Mouse (Mus musculus) liver, embryonic 13.5 days (tissue): ENCODE data around the gene Cdk17. TPM values are rescaled to one million over a fixed set of nuclear protein-coding genes. Genes with fewer than 3 reads are reported as not detected.

Source experiments
- ATAC-seq: fragments of 200-750 bp; cut with Nextera tagmentation; 2 replicates; pipeline ENCODE4 v1.8.0; 2017; ENCODE audit warnings: low read depth, mild to moderate bottlenecking, moderate number of reproducible peaks, moderate library complexity
- DNase-seq: peaks from one replicate; pipeline ENCODE4 v3.0.0; 2022
- H3K27ac ChIP-seq: fragments of 300-500 bp; sonication (generic); 2 replicates; pipeline ENCODE4 v1.5.1; 2015; ENCODE audit warnings: moderate library complexity, mild to moderate bottlenecking, inconsistent platforms
- H3K27me3 ChIP-seq: fragments of 300-500 bp; sonication (generic); 2 replicates; pipeline ENCODE4 v1.6.1; 2015; ENCODE audit warnings: mild to moderate bottlenecking, inconsistent platforms
- H3K36me3 ChIP-seq: fragments of 300-500 bp; sonication (generic); 2 replicates; pipeline ENCODE4 v1.6.1; 2015; ENCODE audit warnings: mild to moderate bottlenecking, inconsistent platforms
- H3K4me1 ChIP-seq: fragments of 300-500 bp; sonication (generic); replicated peaks from 2 replicates; pipeline ENCODE4 v1.6.1; 2015; ENCODE audit warnings: inconsistent platforms
- H3K4me2 ChIP-seq: fragments of 300-500 bp; sonication (generic); 2 replicates; pipeline ENCODE4 v1.6.1; 2015; ENCODE audit warnings: inconsistent platforms, mild to moderate bottlenecking, moderate library complexity
- H3K4me3 ChIP-seq: fragments of 300-500 bp; sonication (generic); replicated peaks from 2 replicates; pipeline ENCODE4 v1.5.1; 2015; ENCODE audit warnings: mild to moderate bottlenecking, inconsistent platforms
- H3K9ac ChIP-seq: fragments of 300-500 bp; sonication (generic); 2 replicates; pipeline ENCODE4 v1.6.1; 2015; ENCODE audit warnings: mild to moderate bottlenecking, inconsistent platforms
- H3K9me3 ChIP-seq: fragments of 300-500 bp; sonication (generic); replicated peaks from 2 replicates; pipeline ENCODE4 v1.6.1; 2016; ENCODE audit warnings: inconsistent platforms
- WGBS: fragments of 180-500 bp; shearing (Covaris S2); methylation state at CpG from one replicate; pipeline ENCODE4 v1.1.7; 2015; ENCODE audit not compliant: insufficient replicate concordance; 5-methylcytosine and 5-hydroxymethylcytosine counted together
- polyA plus RNA-seq: library from polyadenylated mRNA; unstranded; fragments of >200 nt; fragmentation: Nextera tagmentation; extraction: Ambion mirVana; gene quantifications from 2 replicates; pipeline ENCODE4 v1.2.1, GENCODE M21; 2015

The Cdk17 gene
- polyA plus RNA-seq, 1 experiment from 2014 or later: 10.1 TPM

- 53% methylated on average over 5 of the region's 5 CpGs for WGBS
- H3K27ac ChIP-seq: 0 out of 2 replicates have a peak overlapping the region, but pooled peaks have one; percentile 25
- peaks cover 10% of the 10 kb centered on the region for H3K36me3 ChIP-seq
- H3K27me3 ChIP-seq: no peaks in the 10 kb centered on the region
- H3K4me3 ChIP-seq: no peak overlapping the region
- ATAC-seq (no peak), DNase-seq (no peak)
- H3K4me1 ChIP-seq: peaks cover 55% of the 10 kb centered on the region
- no peak overlapping the region for H3K9ac ChIP-seq
- H3K4me2 ChIP-seq: no peak overlapping the region
- no peaks in the 10 kb centered on the region for H3K9me3 ChIP-seq
Observed at GRCm38 (mm10) chr10:93177471-93177870, 16.8 kb downstream of the Cdk17 start.

GRCm38 (mm10) chr10:93177874-93178273 is 17.2 kb downstream of the Cdk17 start:
- 25% methylated on average over 4 of the region's 4 CpGs for WGBS
- H3K9ac ChIP-seq: no peak overlapping the region
- H3K4me1 ChIP-seq: peaks cover 53% of the 10 kb centered on the region
- H3K27me3 ChIP-seq: no peaks in the 10 kb centered on the region
- no peak for DNase-seq
- H3K4me2 ChIP-seq: no peak overlapping the region
- peaks cover 8% of the 10 kb centered on the region for H3K36me3 ChIP-seq
- H3K27ac ChIP-seq: no peak overlapping the region
- no peak for ATAC-seq
- no peak overlapping the region for H3K4me3 ChIP-seq
- H3K9me3 ChIP-seq: no peaks in the 10 kb centered on the region

- DNase-seq (no peak), ATAC-seq (no peak)
- H3K36me3 ChIP-seq: peaks cover under 1% of the 10 kb centered on the region; the same call in 1 of the 2 replicates
- H3K9ac ChIP-seq: no peak overlapping the region
- no peak overlapping the region for H3K27ac ChIP-seq
- no peaks in the 10 kb centered on the region for H3K27me3 ChIP-seq
- no peak overlapping the region for H3K4me2 ChIP-seq
- no peak overlapping the region for H3K4me3 ChIP-seq
- H3K9me3 ChIP-seq: no peaks in the 10 kb centered on the region
- peaks cover 45% of the 10 kb centered on the region for H3K4me1 ChIP-seq
- 86% methylated on average over 5 of the region's 5 CpGs for WGBS
Observed at GRCm38 (mm10) chr10:93178662-93179061, 18.0 kb downstream of the Cdk17 start.

- H3K4me2 ChIP-seq: no peak overlapping the region
- no peak for DNase-seq
- H3K9ac ChIP-seq: no peak overlapping the region
- peak overlapping the region; percentile 11; the same call in 1 of the 2 replicates for H3K27ac ChIP-seq
- ATAC-seq: peak; percentile 25; the same call in 1 of the 2 replicates
- H3K27me3 ChIP-seq: no peaks in the 10 kb centered on the region
- H3K9me3 ChIP-seq: no peaks in the 10 kb centered on the region
- peaks cover 46% of the 10 kb centered on the region for H3K4me1 ChIP-seq
- WGBS: 69% methylated on average over 11 of the region's 11 CpGs
- H3K36me3 ChIP-seq: no peaks in the 10 kb centered on the region
- no peak overlapping the region for H3K4me3 ChIP-seq
Observed at GRCm38 (mm10) chr10:93179669-93180460, 19.2 kb downstream of the Cdk17 start.

- ATAC-seq (no peak), DNase-seq (no peak)
- Histone ChIP-seq H3K4me1 (peaks cover 45% of the 10 kb centered on the region), H3K9me3 (no peaks in the 10 kb centered on the region), H3K9ac (no peak overlapping the region), H3K4me3 (no peak overlapping the region), H3K27ac (no peak overlapping the region), H3K4me2 (no peak overlapping the region), H3K27me3 (no peaks in the 10 kb centered on the region), H3K36me3 (no peaks in the 10 kb centered on the region)
- 77% methylated on average over 8 of the region's 8 CpGs for WGBS
Observed at GRCm38 (mm10) chr10:93184351-93184976, 23.8 kb downstream of the Cdk17 start.

GRCm38 (mm10) chr10:93188440-93188999 is 27.8 kb downstream of the Cdk17 start:
- Histone ChIP-seq H3K9ac (no peak overlapping the region), H3K9me3 (no peaks in the 10 kb centered on the region), H3K27ac (peak overlapping the region; percentile 39; the same call in 1 of the 2 replicates), H3K36me3 (peaks cover 5% of the 10 kb centered on the region; the same call in 1 of the 2 replicates), H3K4me2 (no peak overlapping the region), H3K4me1 (peaks cover 68% of the 10 kb centered on the region), H3K4me3 (no peak overlapping the region), H3K27me3 (no peaks in the 10 kb centered on the region)
- 61% methylated on average over 10 of the region's 10 CpGs for WGBS
- DNase-seq (no peak), ATAC-seq (no peak)

GRCm38 (mm10) chr10:93190475-93191262 is 30.0 kb downstream of the Cdk17 start:
- no peaks in the 10 kb centered on the region for H3K9me3 ChIP-seq
- H3K36me3 ChIP-seq: peaks cover 5% of the 10 kb centered on the region; the same call in 1 of the 2 replicates
- no peaks in the 10 kb centered on the region for H3K27me3 ChIP-seq
- ATAC-seq (peak; percentile 69), DNase-seq (no peak)
- H3K9ac ChIP-seq: no peak overlapping the region
- 33% methylated on average over 8 of the region's 8 CpGs for WGBS
- H3K4me3 ChIP-seq: no peak overlapping the region
- peaks cover 75% of the 10 kb centered on the region for H3K4me1 ChIP-seq
- H3K4me2 ChIP-seq: peak overlapping the region; percentile 1; the same call in 1 of the 2 replicates
- H3K27ac ChIP-seq: peak overlapping the region; percentile 48

- no peak overlapping the region for H3K4me3 ChIP-seq
- H3K9me3 ChIP-seq: no peaks in the 10 kb centered on the region
- 90% methylated on average over 6 of the region's 6 CpGs for WGBS
- DNase-seq (no peak), ATAC-seq (no peak)
- H3K27ac ChIP-seq: no peak overlapping the region
- H3K4me1 ChIP-seq: peaks cover 47% of the 10 kb centered on the region
- no peaks in the 10 kb centered on the region for H3K27me3 ChIP-seq
- no peak overlapping the region for H3K9ac ChIP-seq
- H3K36me3 ChIP-seq: peaks cover 18% of the 10 kb centered on the region
- no peak overlapping the region for H3K4me2 ChIP-seq
Observed at GRCm38 (mm10) chr10:93197092-93197491, 36.4 kb downstream of the Cdk17 start.

GRCm38 (mm10) chr10:93198958-93199357 is 38.3 kb downstream of the Cdk17 start:
- peaks cover 18% of the 10 kb centered on the region for H3K36me3 ChIP-seq
- H3K9ac ChIP-seq: no peak overlapping the region
- peak; percentile 74 for ATAC-seq
- H3K9me3 ChIP-seq: no peaks in the 10 kb centered on the region
- DNase-seq: no peak
- no peak overlapping the region for H3K4me3 ChIP-seq
- H3K27me3 ChIP-seq: no peaks in the 10 kb centered on the region
- 43% methylated on average over 3 of the region's 3 CpGs for WGBS
- no peak overlapping the region for H3K4me2 ChIP-seq
- H3K27ac ChIP-seq: no peak overlapping the region
- peaks cover 45% of the 10 kb centered on the region for H3K4me1 ChIP-seq

GRCm38 (mm10) chr10:93201846-93202458 is 41.3 kb downstream of the Cdk17 start:
- H3K36me3 ChIP-seq: peaks cover 18% of the 10 kb centered on the region
- DNase-seq (no peak), ATAC-seq (no peak)
- H3K9ac ChIP-seq: no peak overlapping the region
- 76% methylated on average over 6 of the region's 6 CpGs for WGBS
- H3K9me3 ChIP-seq: no peaks in the 10 kb centered on the region
- H3K4me2 ChIP-seq: no peak overlapping the region
- peaks cover 45% of the 10 kb centered on the region for H3K4me1 ChIP-seq
- H3K4me3 ChIP-seq: no peak overlapping the region
- no peak overlapping the region for H3K27ac ChIP-seq
- H3K27me3 ChIP-seq: no peaks in the 10 kb centered on the region
